Mouse (Mus musculus): ENCODE data around the gene Tmem106a. TPM values are rescaled to one million over a fixed set of nuclear protein-coding genes. Genes with fewer than 3 reads are reported as not detected.
"Not testable (repeated sequence)": the region's sequence is repeated elsewhere in the genome, so short reads cannot be mapped to it uniquely, and the experiment has no call there.

Gene Tmem106a
- polyA plus RNA-seq, 1 experiment from 2014 or later, result 1.1 TPM

DNA sequence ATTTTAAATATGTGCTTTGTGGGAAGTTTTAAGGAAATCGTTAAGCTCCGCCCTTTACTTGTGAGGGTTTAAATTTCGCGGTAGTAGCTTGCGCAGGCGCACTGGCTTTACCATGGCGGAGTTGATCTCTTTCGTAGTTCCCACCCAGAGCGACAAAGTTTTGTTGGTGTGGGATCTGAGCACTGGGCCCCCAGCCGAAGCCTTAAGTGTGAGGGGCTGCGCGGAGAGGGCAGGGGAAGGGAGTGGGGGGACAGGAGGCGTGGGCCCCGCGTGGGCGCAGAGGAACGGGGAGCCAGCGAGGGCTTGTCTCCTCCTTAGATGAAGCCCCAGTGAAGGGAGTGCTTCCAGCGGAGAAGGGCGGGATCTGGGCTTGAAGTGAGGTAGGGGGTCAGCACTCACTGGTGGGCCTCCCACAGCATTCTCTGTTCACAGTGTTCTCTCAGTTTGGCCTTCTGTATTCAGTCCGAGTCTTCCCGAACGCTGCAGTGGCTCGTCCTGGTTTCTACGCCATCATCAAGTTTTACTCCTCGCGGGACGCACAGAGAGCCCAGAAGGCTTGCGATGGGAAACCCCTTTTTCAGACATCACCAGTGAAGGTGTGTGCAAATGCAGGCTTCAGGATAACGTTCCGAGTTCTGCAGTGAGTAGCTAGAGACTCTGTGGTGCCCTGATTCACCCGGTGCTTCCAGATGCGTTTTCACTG, 46.0 kb downstream of the Tmem106a start:
- Histone ChIP-seq H3K36me3 (no peaks in the 10 kb centered on the region), H3K9me3 (replicated peaks) (no peaks in the 10 kb centered on the region), H3K4me3 (peak overlapping the region; percentile 60), H3K4me1 (peaks cover 20% of the 10 kb centered on the region), H3K27me3 (ENCODE audit: low read depth, poor library complexity, severe bottlenecking) (no peaks in the 10 kb centered on the region), H3K27ac (peak overlapping the region; percentile 96)
- peak; percentile 94 for DNase-seq (ENCODE audit: low spot score)
- under 1% methylated on average over 33 of the region's 33 CpGs for WGBS

DNA sequence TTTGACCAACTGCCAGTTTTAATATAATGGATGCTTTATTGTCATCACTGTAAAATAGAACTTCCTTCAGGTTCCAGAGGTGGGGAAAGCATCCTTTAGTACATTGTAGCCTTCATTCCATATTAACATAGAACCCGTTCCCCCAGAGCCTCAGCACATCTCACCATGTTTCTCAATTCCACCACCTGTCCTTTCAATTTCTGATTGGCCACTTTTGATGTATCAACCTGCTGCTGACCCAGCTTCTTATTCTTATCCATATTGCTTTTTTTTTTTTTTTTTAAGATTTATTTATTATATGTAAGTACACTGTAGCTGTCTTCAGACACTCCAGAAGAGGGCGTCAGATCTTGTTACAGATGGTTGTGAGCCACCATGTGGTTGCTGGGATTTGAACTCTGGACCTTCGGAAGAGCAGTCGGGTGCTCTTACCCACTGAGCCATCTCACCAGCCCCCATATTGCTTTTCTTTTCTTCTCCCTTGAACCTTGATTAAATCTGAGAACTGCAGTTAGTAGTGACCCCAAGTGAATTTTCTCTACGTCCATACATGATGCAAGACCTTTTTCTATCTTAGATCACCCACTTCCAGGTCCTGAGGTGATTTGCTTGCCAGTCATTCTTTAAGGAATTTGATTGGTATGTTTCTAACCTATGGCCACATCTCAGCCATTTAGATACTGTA, 46.8 kb downstream of the Tmem106a start:
- WGBS, result 74% methylated on average over 4 of the region's 5 CpGs
- peaks cover 20% of the 10 kb centered on the region for H3K4me1 ChIP-seq
- not testable (repeated sequence) for H3K27me3 ChIP-seq (ENCODE audit: low read depth, poor library complexity, severe bottlenecking); DNase-seq (ENCODE audit: low spot score); H3K9me3 ChIP-seq (replicated peaks); H3K27ac ChIP-seq; H3K36me3 ChIP-seq
- H3K4me3 ChIP-seq, result peak overlapping the region; percentile 60

- no peaks in the 10 kb centered on the region for H3K9me3 ChIP-seq (replicated peaks)
- no peak for DNase-seq (ENCODE audit: low spot score)
- H3K4me3 ChIP-seq, result no peak overlapping the region
- no peak overlapping the region for H3K27ac ChIP-seq
- peaks cover 14% of the 10 kb centered on the region for H3K36me3 ChIP-seq
- 82% methylated on average over 10 of the region's 10 CpGs for WGBS
- peaks cover 3% of the 10 kb centered on the region; the same call in 1 of the 2 replicates for H3K4me1 ChIP-seq
- H3K27me3 ChIP-seq (ENCODE audit: low read depth, poor library complexity, severe bottlenecking), result no peaks in the 10 kb centered on the region
Observed at GRCm38 (mm10) chr11:101635660-101636059, 53.6 kb downstream of the Tmem106a start.

DNA sequence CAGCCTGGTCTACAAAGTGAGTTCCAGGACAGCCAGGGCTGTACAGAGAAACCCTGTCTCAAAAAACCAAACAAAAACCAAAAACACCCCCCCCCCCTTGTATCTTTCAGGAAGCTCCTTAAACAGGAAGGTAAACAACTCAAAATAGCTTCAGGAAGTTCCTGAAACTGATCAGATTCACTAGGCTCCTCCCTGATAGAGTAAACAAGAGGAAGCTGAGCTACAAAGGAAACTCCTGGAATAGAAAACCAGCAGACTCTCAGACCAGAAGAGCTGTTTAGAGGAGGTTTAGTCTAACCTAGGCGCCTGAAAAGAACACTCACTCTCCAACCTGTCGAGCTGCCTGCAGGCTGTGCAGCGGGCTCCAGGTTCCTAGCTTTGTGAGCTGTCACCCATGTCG, 57.7 kb downstream of the Tmem106a start:
- DNase-seq (ENCODE audit: low spot score), result no peak
- Histone ChIP-seq H3K4me1 (0 out of 2 replicates have a peak, but pooled peaks cover 3% of the 10 kb centered on the region), H3K4me3 (no peak overlapping the region), H3K36me3 (peaks cover 10% of the 10 kb centered on the region), H3K27me3 (ENCODE audit: low read depth, poor library complexity, severe bottlenecking) (no peaks in the 10 kb centered on the region), H3K27ac (no peak overlapping the region), H3K9me3 (replicated peaks) (no peaks in the 10 kb centered on the region)
- WGBS, result 89% methylated on average over 4 of the region's 4 CpGs

DNA sequence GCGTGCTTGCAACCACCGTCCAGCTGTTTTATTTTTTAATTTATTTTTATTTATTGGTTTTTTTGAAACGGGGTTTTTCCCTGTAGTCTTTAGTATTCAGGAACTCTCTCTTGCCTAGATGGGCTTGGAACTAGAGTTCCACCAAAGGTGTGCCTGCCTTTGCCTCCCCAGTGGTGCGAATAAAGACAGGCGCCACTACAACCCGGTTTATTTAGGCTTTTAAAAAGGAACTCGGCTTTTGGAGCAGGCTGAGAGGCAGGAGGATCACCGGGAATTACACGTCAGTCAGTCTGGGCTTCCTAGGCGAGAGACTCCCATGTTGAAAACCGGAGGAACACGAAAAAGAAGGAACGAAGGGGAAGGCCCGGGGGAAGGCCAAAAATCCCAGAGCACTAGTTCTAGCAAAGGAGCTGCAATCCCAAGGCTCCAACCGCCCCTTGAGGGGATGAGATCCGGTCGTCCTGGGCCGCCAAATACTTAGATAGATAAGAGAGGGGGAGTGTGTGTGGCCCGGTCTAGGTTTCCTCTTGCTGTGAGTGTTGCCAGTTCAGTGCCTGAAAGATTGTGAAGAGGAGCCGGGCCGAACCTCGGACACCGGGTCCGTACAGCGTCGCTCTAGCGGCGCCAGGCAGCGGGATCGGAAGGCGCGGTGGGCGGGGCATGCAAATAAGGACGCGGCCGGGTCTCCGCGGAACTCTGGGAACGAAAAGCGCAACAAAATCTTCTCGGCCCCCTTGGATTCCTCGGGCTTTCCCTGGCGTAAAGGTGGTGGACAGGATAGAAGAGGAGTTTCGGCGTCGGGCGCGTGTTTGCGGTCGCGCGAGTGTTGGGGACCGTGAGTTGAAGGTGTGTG, 59.0 kb downstream of the Tmem106a start:
- H3K4me3 ChIP-seq, result peak overlapping the region; percentile 43
- peak; percentile 81 for DNase-seq (ENCODE audit: low spot score)
- peak overlapping the region; percentile 85 for H3K27ac ChIP-seq
- WGBS, result 6% methylated on average over 53 of the region's 53 CpGs
- H3K9me3 ChIP-seq (replicated peaks); H3K36me3 ChIP-seq; H3K4me1 ChIP-seq; H3K27me3 ChIP-seq (ENCODE audit: low read depth, poor library complexity, severe bottlenecking): not testable (repeated sequence)

Other genes starting within 250 kb of the Tmem106a start
- not detected in 2 replicates for gene G6pc, start 214.7 kb upstream of the Tmem106a start, polyA plus RNA-seq (2016; fragmentation: Nextera tagmentation; extraction: Ambion mirVana)
- 106 and 111 TPM in 2 replicates for gene Aarsd1, start 164.6 kb upstream of the Tmem106a start, polyA plus RNA-seq (2016; fragmentation: Nextera tagmentation; extraction: Ambion mirVana)
- gene Gm27029, start 157.4 kb upstream of the Tmem106a start, polyA plus RNA-seq (2016; fragmentation: Nextera tagmentation; extraction: Ambion mirVana), result 9.9 and 15.0 TPM in 2 replicates
- 16.8 and 19.6 TPM in 2 replicates for gene Rundc1, start 157.2 kb upstream of the Tmem106a start, polyA plus RNA-seq (2016; fragmentation: Nextera tagmentation; extraction: Ambion mirVana)
- gene Ptges3l, start 156.9 kb upstream of the Tmem106a start, polyA plus RNA-seq (2016; fragmentation: Nextera tagmentation; extraction: Ambion mirVana), result 4.0 and 4.7 TPM in 2 replicates
- gene Rpl27, start 139.9 kb upstream of the Tmem106a start, polyA plus RNA-seq (2016; fragmentation: Nextera tagmentation; extraction: Ambion mirVana), result 448 and 536 TPM in 2 replicates
- 2.3 and 3.1 TPM in 2 replicates for gene Ifi35, start 133.8 kb upstream of the Tmem106a start, polyA plus RNA-seq (2016; fragmentation: Nextera tagmentation; extraction: Ambion mirVana)
- 5.0 and 6.3 TPM in 2 replicates for gene Rnd2, start 117.2 kb upstream of the Tmem106a start, polyA plus RNA-seq (2016; fragmentation: Nextera tagmentation; extraction: Ambion mirVana)
- 14.6 and 17.2 TPM in 2 replicates for gene Vat1, start 116.0 kb upstream of the Tmem106a start, polyA plus RNA-seq (2016; fragmentation: Nextera tagmentation; extraction: Ambion mirVana)
- gene Brca1, start 30.3 kb upstream of the Tmem106a start, polyA plus RNA-seq (2016; fragmentation: Nextera tagmentation; extraction: Ambion mirVana), result 22.2 and 22.6 TPM in 2 replicates
- 51.7 and 73.2 TPM in 2 replicates for gene Nbr1, start 30.1 kb upstream of the Tmem106a start, polyA plus RNA-seq (2016; fragmentation: Nextera tagmentation; extraction: Ambion mirVana)
- not detected in 2 replicates for gene Gm11634, start 17.0 kb downstream of the Tmem106a start, polyA plus RNA-seq (2016; fragmentation: Nextera tagmentation; extraction: Ambion mirVana)
- gene Rdm1, start 45.0 kb downstream of the Tmem106a start, polyA plus RNA-seq (2016; fragmentation: Nextera tagmentation; extraction: Ambion mirVana), result 18.7 and 22.3 TPM in 2 replicates
- gene Arl4d, start 83.3 kb downstream of the Tmem106a start, polyA plus RNA-seq (2016; fragmentation: Nextera tagmentation; extraction: Ambion mirVana), result 1.9 and 2.4 TPM in 2 replicates
- 51.7 and 60.5 TPM in 2 replicates for gene Dhx8, start 150.7 kb downstream of the Tmem106a start, polyA plus RNA-seq (2016; fragmentation: Nextera tagmentation; extraction: Ambion mirVana)
- 37.8 and 48.3 TPM in 2 replicates for gene Etv4, start 203.1 kb downstream of the Tmem106a start, polyA plus RNA-seq (2016; fragmentation: Nextera tagmentation; extraction: Ambion mirVana)

All from limb, embryonic 10.5 days (tissue).